Mouse (Mus musculus) 416B (cell line): ENCODE measurements around the gene Jade3.
A peak's percentile ranks its signal among the peaks of the same experiment; 100 is the strongest.

Source experiments
- DNase-seq: peaks from one replicate; pipeline ENCODE4 v3.0.0; 2011; ENCODE audit warnings: low read depth

The Jade3 gene

DNA sequence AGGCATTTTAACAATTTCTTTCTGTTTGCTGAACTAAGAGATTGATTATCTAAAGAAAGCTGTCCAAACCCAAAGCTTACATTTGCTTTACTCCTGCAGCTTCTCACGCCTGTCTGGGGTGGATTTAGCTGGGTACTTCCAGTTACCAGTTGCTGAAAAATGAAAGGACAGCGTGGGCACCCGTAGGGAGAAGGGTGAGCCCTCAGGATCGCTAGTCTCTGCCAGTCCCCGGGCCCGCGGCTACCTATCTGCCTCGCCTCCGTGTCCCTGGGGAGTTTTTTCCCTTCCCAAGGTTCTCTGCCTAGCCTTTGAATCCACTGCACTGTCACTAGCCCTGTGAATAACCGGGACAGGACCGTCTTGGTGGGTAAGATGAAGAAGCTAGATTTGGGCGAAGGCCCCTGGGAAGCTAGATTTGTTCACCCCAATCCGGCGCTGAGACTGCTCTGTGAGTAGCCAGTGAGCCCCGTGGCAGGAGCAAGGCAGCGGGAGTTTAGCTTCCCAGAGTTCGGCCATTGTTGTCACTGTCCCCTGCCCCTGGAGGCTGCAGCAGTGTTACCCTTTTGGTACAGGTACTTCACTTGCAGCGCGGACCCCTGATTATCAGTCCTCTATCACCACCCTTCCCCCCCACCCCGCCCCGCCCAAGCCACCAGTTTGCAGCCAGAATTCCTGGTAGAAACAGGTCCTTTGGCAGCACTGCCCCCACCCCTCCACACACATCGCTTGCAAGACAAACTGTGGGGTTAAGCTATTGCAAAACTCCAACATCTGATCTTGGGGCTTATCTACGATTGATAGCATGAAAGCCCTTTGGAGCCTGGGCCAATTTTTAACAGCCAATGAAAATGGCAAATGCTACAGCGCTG lies 122.8 kb downstream of the Jade3 start:
- no peak for DNase-seq

DNA sequence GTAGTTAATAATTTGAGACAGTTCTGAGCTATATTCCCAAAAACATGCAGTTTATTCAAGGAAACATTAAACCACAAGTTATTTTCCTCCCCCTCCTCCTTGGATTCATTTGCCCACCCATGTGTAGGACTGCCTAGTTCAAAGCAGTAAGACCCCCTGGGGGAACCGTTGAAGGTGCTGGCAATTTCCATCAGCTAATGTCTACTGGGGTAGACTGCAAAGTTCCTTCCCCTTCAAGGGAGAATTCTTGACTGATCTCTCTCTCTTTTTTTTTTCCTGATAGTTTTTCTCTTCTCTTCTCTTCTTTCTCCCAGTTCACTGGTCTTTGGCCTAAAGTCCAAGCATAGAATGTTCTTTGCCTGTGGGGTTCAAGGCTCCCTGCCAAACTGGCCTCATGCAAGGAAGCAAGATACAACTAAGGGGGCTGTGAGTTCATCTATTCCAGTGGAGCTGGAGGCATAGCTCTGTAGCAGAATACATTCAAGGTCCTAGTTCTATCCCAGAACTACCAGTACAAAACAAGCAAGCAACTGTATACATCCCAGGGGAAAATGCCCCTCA lies 123.5 kb downstream of the Jade3 start:
- no peak for DNase-seq

DNA sequence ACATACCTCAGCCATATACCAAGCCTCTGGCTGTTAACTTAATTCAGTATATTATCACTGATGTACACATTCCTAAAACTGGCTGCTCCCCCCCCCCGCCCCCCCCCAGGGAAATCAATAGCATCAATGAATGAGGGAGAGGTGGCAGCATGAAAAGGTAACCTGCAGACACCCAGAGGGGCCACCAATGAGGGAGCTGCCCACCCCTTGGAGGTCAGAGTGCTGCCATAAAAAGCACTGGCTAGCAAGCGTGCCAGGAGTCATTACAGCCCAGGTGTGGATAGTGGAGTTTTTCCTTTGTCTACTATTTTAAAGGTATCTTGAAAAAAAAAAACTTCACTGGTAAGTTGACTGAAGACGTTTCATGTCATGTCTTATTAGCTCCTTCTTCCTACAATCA lies 124.0 kb downstream of the Jade3 start, which contains the start of gene Rgn:
Rgn (plus strand) TSS at position 256 of the 400 bp plus-strand sequence.
- DNase-seq = no peak

DNA sequence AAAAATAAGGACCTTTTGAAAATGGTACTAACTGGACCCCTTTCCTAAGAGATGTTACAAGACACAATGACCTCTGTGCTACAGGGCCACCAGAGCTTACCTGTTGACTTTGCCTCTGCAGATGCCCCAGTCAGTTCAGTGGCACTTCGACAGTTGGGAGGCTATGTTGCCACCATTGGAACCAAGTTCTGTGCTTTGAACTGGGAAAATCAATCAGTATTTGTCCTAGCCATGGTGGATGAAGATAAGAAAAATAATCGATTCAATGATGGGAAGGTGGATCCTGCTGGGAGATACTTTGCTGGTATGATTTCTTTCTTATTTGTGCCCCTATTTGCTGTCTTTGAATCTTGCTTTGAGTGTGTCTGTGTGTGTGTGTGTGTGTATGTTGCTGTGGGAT lies 126.7 kb downstream of the Jade3 start:
- DNase-seq = no peak

DNA sequence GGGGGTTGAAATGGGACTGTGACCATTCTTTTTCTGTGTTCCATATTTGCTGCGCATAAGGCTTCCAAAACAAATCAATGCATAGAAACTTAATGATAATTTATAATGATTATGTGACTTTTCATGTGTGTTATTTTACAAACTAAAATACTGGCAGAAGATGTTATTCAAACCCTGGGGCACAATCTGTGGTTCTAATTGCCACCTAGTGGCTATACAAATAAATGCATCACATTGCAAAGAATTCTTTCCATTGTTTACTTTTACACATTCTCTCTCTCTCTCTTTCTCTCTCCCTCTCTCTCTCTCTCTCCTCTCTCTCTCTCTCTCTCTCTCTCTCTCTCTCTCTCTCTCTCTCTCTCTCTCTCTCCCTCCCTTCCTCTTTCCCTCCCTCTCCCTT lies 136.4 kb downstream of the Jade3 start:
- DNase-seq = peak; percentile 31

DNA sequence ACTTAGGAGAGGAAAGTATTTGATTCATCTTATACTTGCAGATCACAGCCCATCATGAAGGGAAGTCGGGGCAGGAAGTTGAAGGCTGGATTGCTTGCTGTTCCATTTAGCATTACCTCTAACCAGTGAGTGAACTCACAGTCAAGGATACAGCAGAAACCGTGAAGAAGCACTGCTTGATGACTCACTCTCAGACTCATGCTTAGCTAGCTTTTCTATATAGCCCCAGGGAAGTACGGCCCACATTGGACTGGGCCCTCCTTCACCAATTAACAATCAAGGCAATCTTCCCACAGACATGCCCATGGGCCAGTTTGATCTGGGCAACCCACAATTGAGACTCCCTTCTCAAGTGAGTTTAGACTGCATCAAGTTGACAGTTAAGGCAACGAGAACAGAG lies 138.5 kb downstream of the Jade3 start:
- DNase-seq = peak; percentile 69
